Mouse (Mus musculus) small intestine, adult 2 months (tissue): ENCODE data around the gene Khsrp. TPM values are rescaled to one million over a fixed set of nuclear protein-coding genes. Genes with fewer than 3 reads are reported as not detected.

Experiments used
- H3K27ac ChIP-seq: fragments of 200-500 bp; 2 replicates; pipeline ENCODE4 v1.5.1; 2012; ENCODE audit warnings: low read depth, low read length, control low read depth, inconsistent platforms; ENCODE audit not compliant: insufficient read depth
- H3K27me3 ChIP-seq: fragments of 200-500 bp; 2 replicates; pipeline ENCODE4 v1.6.1; 2012; ENCODE audit warnings: mild to moderate bottlenecking, moderate library complexity, low read length, inconsistent platforms; ENCODE audit not compliant: control insufficient read depth, insufficient read depth
- H3K36me3 ChIP-seq: fragments of 200-500 bp; 2 replicates; pipeline ENCODE4 v1.6.1; 2012; ENCODE audit warnings: mild to moderate bottlenecking, low read length, control low read depth, inconsistent platforms; ENCODE audit not compliant: control insufficient read depth, insufficient read depth
- H3K4me1 ChIP-seq: fragments of 200-500 bp; 2 replicates; pipeline ENCODE4 v1.6.1; 2012; ENCODE audit warnings: low read length, inconsistent platforms, mixed read lengths; ENCODE audit not compliant: control insufficient read depth, insufficient read depth, insufficient read length
- H3K4me3 ChIP-seq: fragments of 200-500 bp; 2 replicates; pipeline ENCODE4 v1.5.1; 2012; ENCODE audit warnings: low read depth, mild to moderate bottlenecking, control low read depth, inconsistent platforms, low read length, moderate library complexity
- CTCF ChIP-seq: fragments of 200-500 bp; IDR thresholded peaks from 2 replicates; pipeline ENCODE4 v1.5.1; 2012; ENCODE audit warnings: low read depth, mild to moderate bottlenecking, control low read depth, inconsistent platforms, low read length, moderate library complexity, mixed read lengths; ENCODE audit not compliant: insufficient replicate concordance, insufficient read length; ENCODE audit errors: extremely low read depth
- POLR2A ChIP-seq: fragments of 200-500 bp; IDR thresholded peaks from 2 replicates; pipeline ENCODE4 v1.6.1; 2012; ENCODE audit warnings: low read depth, mild to moderate bottlenecking, control low read depth, inconsistent platforms, low read length, moderate library complexity
- WGBS: fragments of 180-500 bp; shearing (Covaris S2); methylation state at CpG from one replicate; pipeline ENCODE4 v1.1.7; 2018; 5-methylcytosine and 5-hydroxymethylcytosine counted together
- polyA plus RNA-seq: library from polyadenylated mRNA; depleted of rRNA; stranded (reverse); fragments of >200 nt; gene quantifications from 2 replicates; pipeline ENCODE4 v1.2.3, GENCODE M21; 2012

Khsrp gene
- polyA plus RNA-seq, 1 experiment: 66.4 TPM

- H3K4me3 ChIP-seq: no peak overlapping the region
- no peaks in the 10 kb centered on the region for H3K27me3 ChIP-seq
- no peaks in the 10 kb centered on the region for H3K36me3 ChIP-seq
- H3K4me1 ChIP-seq: no peaks in the 10 kb centered on the region
- TF ChIP-seq CTCF (no peak), POLR2A (no peak)
- WGBS: 89% methylated on average over 3 of the region's 3 CpGs
- no peak overlapping the region for H3K27ac ChIP-seq
These were observed 17.5 kb upstream of the Khsrp start for GRCm38 (mm10) chr17:57048816-57049215.

- no peak overlapping the region for H3K27ac ChIP-seq
- H3K27me3 ChIP-seq: no peaks in the 10 kb centered on the region
- no peaks in the 10 kb centered on the region for H3K36me3 ChIP-seq
- no peaks in the 10 kb centered on the region for H3K4me1 ChIP-seq
- TF ChIP-seq CTCF (no peak), POLR2A (no peak)
- WGBS: 77% methylated on average over 5 of the region's 5 CpGs
- H3K4me3 ChIP-seq: no peak overlapping the region
These were observed 16.1 kb upstream of the Khsrp start for GRCm38 (mm10) chr17:57047406-57047805.

- no peaks in the 10 kb centered on the region for H3K36me3 ChIP-seq
- no peaks in the 10 kb centered on the region for H3K4me1 ChIP-seq
- 74% methylated on average over 8 of the region's 8 CpGs for WGBS
- no peak within 1 kb of the TSS for H3K4me3 ChIP-seq
- no peaks in the 10 kb centered on the region for H3K27me3 ChIP-seq
- no peak for TF ChIP-seq POLR2A
- no peak for TF ChIP-seq CTCF
- no peak within 1 kb of the TSS for H3K27ac ChIP-seq
These were observed 10.2 kb upstream of the Khsrp start, which contains the start of gene Slc25a41 for GRCm38 (mm10) chr17:57041554-57041953. Slc25a41 (minus strand) TSS chr17:57041654.

GRCm38 (mm10) chr17:57038978-57039377 lies 7.7 kb upstream of the Khsrp start:
- Histone ChIP-seq H3K4me1 (no peaks in the 10 kb centered on the region), H3K27me3 (no peaks in the 10 kb centered on the region), H3K36me3 (no peaks in the 10 kb centered on the region), H3K4me3 (no peak overlapping the region), H3K27ac (no peak overlapping the region)
- TF ChIP-seq POLR2A (no peak), CTCF (no peak)
- WGBS: 44% methylated on average over 8 of the region's 8 CpGs

- peaks cover 9% of the 10 kb centered on the region for H3K4me1 ChIP-seq
- 93% methylated on average over 4 of the region's 4 CpGs for WGBS
- no peaks in the 10 kb centered on the region for H3K27me3 ChIP-seq
- no peak overlapping the region for H3K27ac ChIP-seq
- peaks cover 4% of the 10 kb centered on the region; the same call in 1 of the 2 replicates for H3K36me3 ChIP-seq
- no peak for TF ChIP-seq POLR2A
- TF ChIP-seq CTCF: no peak
- no peak overlapping the region for H3K4me3 ChIP-seq
These were observed 1.5 kb upstream of the Khsrp start for GRCm38 (mm10) chr17:57032854-57033253.

GRCm38 (mm10) chr17:57031661-57032420 lies 519 bp upstream of the Khsrp start:
- TF ChIP-seq POLR2A: peak; percentile 89
- no peak for TF ChIP-seq CTCF
- no peaks in the 10 kb centered on the region for H3K27me3 ChIP-seq
- peak overlapping the region; percentile 60 for H3K27ac ChIP-seq
- peaks cover 9% of the 10 kb centered on the region for H3K36me3 ChIP-seq
- WGBS: under 1% methylated on average over 38 of the region's 38 CpGs
- peak overlapping the region; percentile 59 for H3K4me3 ChIP-seq
- H3K4me1 ChIP-seq: peaks cover 9% of the 10 kb centered on the region

GRCm38 (mm10) chr17:57029691-57030090 lies 1.6 kb downstream of the Khsrp start:
- peak overlapping the region; percentile 17 for H3K4me3 ChIP-seq
- no peak overlapping the region for H3K27ac ChIP-seq
- H3K27me3 ChIP-seq: no peaks in the 10 kb centered on the region
- 15% methylated on average over 8 of the region's 8 CpGs for WGBS
- TF ChIP-seq CTCF (no peak), POLR2A (no peak)
- peaks cover 9% of the 10 kb centered on the region for H3K4me1 ChIP-seq
- peaks cover 29% of the 10 kb centered on the region for H3K36me3 ChIP-seq
